Mouse (Mus musculus): ENCODE results near the gene P4ha2. TPM values are rescaled to one million over a fixed set of nuclear protein-coding genes. Genes with fewer than 3 reads are reported as not detected.
A peak's percentile ranks its signal among the peaks of the same experiment; 100 is the strongest.

Gene P4ha2
- polyA plus RNA-seq, 1 experiment from 2014 or later, result 4.9 TPM

GRCm38 (mm10) chr11:54116406-54116805 is 16.5 kb downstream of the P4ha2 start:
- no peaks in the 10 kb centered on the region for H3K36me3 ChIP-seq (ENCODE audit: control insufficient read depth, insufficient read depth, low read length)
- peaks cover 28% of the 10 kb centered on the region for H3K4me1 ChIP-seq (ENCODE audit: control insufficient read depth, insufficient read depth, low read length)
- no peaks in the 10 kb centered on the region for H3K9me3 ChIP-seq (replicated peaks; ENCODE audit: control insufficient read depth, low read length)
- DNase-seq (ENCODE audit: low spot score) (no peak), ATAC-seq (no peak)
- no peak overlapping the region for H3K27ac ChIP-seq (ENCODE audit: low read depth, low read length)
- no peak overlapping the region for H3K4me2 ChIP-seq (ENCODE audit: low read length)
- H3K9ac ChIP-seq (ENCODE audit: low read length), result no peak overlapping the region
- 83% methylated on average over 4 of the region's 4 CpGs for whole genome bisulfite sequencing
- no peaks in the 10 kb centered on the region for H3K27me3 ChIP-seq (replicated peaks; ENCODE audit: control insufficient read depth, insufficient read depth, low read length)
- no peak overlapping the region for H3K4me3 ChIP-seq (ENCODE audit: low read depth, low read length)

GRCm38 (mm10) chr11:54117096-54117495 is 17.2 kb downstream of the P4ha2 start:
- Histone ChIP-seq H3K4me2 (ENCODE audit: low read length) (no peak overlapping the region), H3K36me3 (ENCODE audit: control insufficient read depth, insufficient read depth, low read length) (no peaks in the 10 kb centered on the region), H3K27me3 (replicated peaks; ENCODE audit: control insufficient read depth, insufficient read depth, low read length) (no peaks in the 10 kb centered on the region), H3K27ac (ENCODE audit: low read depth, low read length) (no peak overlapping the region), H3K9me3 (replicated peaks; ENCODE audit: control insufficient read depth, low read length) (no peaks in the 10 kb centered on the region), H3K4me3 (ENCODE audit: low read depth, low read length) (no peak overlapping the region), H3K4me1 (ENCODE audit: control insufficient read depth, insufficient read depth, low read length) (peaks cover 23% of the 10 kb centered on the region), H3K9ac (ENCODE audit: low read length) (no peak overlapping the region)
- no peak for DNase-seq (ENCODE audit: low spot score)
- 75% methylated on average over 10 of the region's 10 CpGs for WGBS
- no peak for ATAC-seq

GRCm38 (mm10) chr11:54119126-54119525 is 19.2 kb downstream of the P4ha2 start:
- no peak overlapping the region for H3K4me2 ChIP-seq (ENCODE audit: low read length)
- DNase-seq (ENCODE audit: low spot score) (no peak), ATAC-seq (no peak)
- H3K27me3 ChIP-seq (replicated peaks; ENCODE audit: control insufficient read depth, insufficient read depth, low read length), result no peaks in the 10 kb centered on the region
- no peaks in the 10 kb centered on the region for H3K9me3 ChIP-seq (replicated peaks; ENCODE audit: control insufficient read depth, low read length)
- H3K4me3 ChIP-seq (ENCODE audit: low read depth, low read length), result no peak overlapping the region
- H3K4me1 ChIP-seq (ENCODE audit: control insufficient read depth, insufficient read depth, low read length), result peaks cover 4% of the 10 kb centered on the region
- H3K9ac ChIP-seq (ENCODE audit: low read length), result no peak overlapping the region
- no peaks in the 10 kb centered on the region for H3K36me3 ChIP-seq (ENCODE audit: control insufficient read depth, insufficient read depth, low read length)
- H3K27ac ChIP-seq (ENCODE audit: low read depth, low read length), result no peak overlapping the region
- WGBS, result 92% methylated on average over 12 of the region's 12 CpGs

GRCm38 (mm10) chr11:54119740-54120360 is 20.0 kb downstream of the P4ha2 start:
- no peak overlapping the region for H3K9ac ChIP-seq (ENCODE audit: low read length)
- no peak overlapping the region for H3K4me2 ChIP-seq (ENCODE audit: low read length)
- H3K9me3 ChIP-seq (replicated peaks; ENCODE audit: control insufficient read depth, low read length), result no peaks in the 10 kb centered on the region
- 91% methylated on average over 13 of the region's 13 CpGs for WGBS
- DNase-seq (ENCODE audit: low spot score) (no peak), ATAC-seq (no peak)
- no peak overlapping the region for H3K4me3 ChIP-seq (ENCODE audit: low read depth, low read length)
- no peaks in the 10 kb centered on the region for H3K36me3 ChIP-seq (ENCODE audit: control insufficient read depth, insufficient read depth, low read length)
- H3K4me1 ChIP-seq (ENCODE audit: control insufficient read depth, insufficient read depth, low read length), result no peaks in the 10 kb centered on the region; the same call in none of the 2 replicates
- H3K27ac ChIP-seq (ENCODE audit: low read depth, low read length), result no peak overlapping the region
- no peaks in the 10 kb centered on the region for H3K27me3 ChIP-seq (replicated peaks; ENCODE audit: control insufficient read depth, insufficient read depth, low read length)

GRCm38 (mm10) chr11:54122416-54123264 is 22.7 kb downstream of the P4ha2 start:
- peak; percentile 68; the same call in 1 of the 2 replicates for ATAC-seq
- no peaks in the 10 kb centered on the region for H3K36me3 ChIP-seq (ENCODE audit: control insufficient read depth, insufficient read depth, low read length)
- no peaks in the 10 kb centered on the region for H3K27me3 ChIP-seq (replicated peaks; ENCODE audit: control insufficient read depth, insufficient read depth, low read length)
- DNase-seq (ENCODE audit: low spot score), result peak; percentile 62
- no peak overlapping the region for H3K4me2 ChIP-seq (ENCODE audit: low read length)
- no peak overlapping the region for H3K4me3 ChIP-seq (ENCODE audit: low read depth, low read length)
- no peaks in the 10 kb centered on the region for H3K9me3 ChIP-seq (replicated peaks; ENCODE audit: control insufficient read depth, low read length)
- no peak overlapping the region for H3K9ac ChIP-seq (ENCODE audit: low read length)
- 0 out of 2 replicates have a peak overlapping the region, but pooled peaks have one; percentile 39 for H3K27ac ChIP-seq (ENCODE audit: low read depth, low read length)
- H3K4me1 ChIP-seq (ENCODE audit: control insufficient read depth, insufficient read depth, low read length), result peaks cover 7% of the 10 kb centered on the region; the same call in 1 of the 2 replicates
- WGBS, result 62% methylated on average over 14 of the region's 14 CpGs

GRCm38 (mm10) chr11:54125982-54126648 is 26.2 kb downstream of the P4ha2 start:
- H3K27me3 ChIP-seq (replicated peaks; ENCODE audit: control insufficient read depth, insufficient read depth, low read length), result no peaks in the 10 kb centered on the region
- peaks cover 7% of the 10 kb centered on the region; the same call in 1 of the 2 replicates for H3K4me1 ChIP-seq (ENCODE audit: control insufficient read depth, insufficient read depth, low read length)
- no peak overlapping the region for H3K9ac ChIP-seq (ENCODE audit: low read length)
- no peak overlapping the region for H3K27ac ChIP-seq (ENCODE audit: low read depth, low read length)
- H3K4me2 ChIP-seq (ENCODE audit: low read length), result no peak overlapping the region
- WGBS, result 85% methylated on average over 18 of the region's 18 CpGs
- ATAC-seq, result no peak
- no peaks in the 10 kb centered on the region for H3K9me3 ChIP-seq (replicated peaks; ENCODE audit: control insufficient read depth, low read length)
- H3K36me3 ChIP-seq (ENCODE audit: control insufficient read depth, insufficient read depth, low read length), result no peaks in the 10 kb centered on the region
- H3K4me3 ChIP-seq (ENCODE audit: low read depth, low read length), result no peak overlapping the region
- DNase-seq (ENCODE audit: low spot score), result no peak

- Histone ChIP-seq H3K9me3 (replicated peaks; ENCODE audit: control insufficient read depth, low read length) (no peaks in the 10 kb centered on the region), H3K9ac (ENCODE audit: low read length) (peak overlapping the region; percentile 25; the same call in 1 of the 2 replicates), H3K27me3 (replicated peaks; ENCODE audit: control insufficient read depth, insufficient read depth, low read length) (no peaks in the 10 kb centered on the region), H3K4me2 (ENCODE audit: low read length) (no peak overlapping the region), H3K4me1 (ENCODE audit: control insufficient read depth, insufficient read depth, low read length) (peaks cover 7% of the 10 kb centered on the region; the same call in 1 of the 2 replicates), H3K36me3 (ENCODE audit: control insufficient read depth, insufficient read depth, low read length) (no peaks in the 10 kb centered on the region), H3K27ac (ENCODE audit: low read depth, low read length) (no peak overlapping the region), H3K4me3 (ENCODE audit: low read depth, low read length) (no peak overlapping the region)
- DNase-seq (ENCODE audit: low spot score) (peak; percentile 51), ATAC-seq (peak; percentile 45; the same call in 1 of the 2 replicates)
- WGBS, result 48% methylated on average over 15 of the region's 15 CpGs
These were observed 26.9 kb downstream of the P4ha2 start for GRCm38 (mm10) chr11:54126654-54127374.

GRCm38 (mm10) chr11:54127397-54127796 is 27.5 kb downstream of the P4ha2 start:
- Histone ChIP-seq H3K9me3 (replicated peaks; ENCODE audit: control insufficient read depth, low read length) (no peaks in the 10 kb centered on the region), H3K4me3 (ENCODE audit: low read depth, low read length) (no peak overlapping the region), H3K9ac (ENCODE audit: low read length) (no peak overlapping the region), H3K4me2 (ENCODE audit: low read length) (no peak overlapping the region), H3K27me3 (replicated peaks; ENCODE audit: control insufficient read depth, insufficient read depth, low read length) (no peaks in the 10 kb centered on the region), H3K36me3 (ENCODE audit: control insufficient read depth, insufficient read depth, low read length) (no peaks in the 10 kb centered on the region), H3K27ac (ENCODE audit: low read depth, low read length) (no peak overlapping the region), H3K4me1 (ENCODE audit: control insufficient read depth, insufficient read depth, low read length) (peaks cover 7% of the 10 kb centered on the region; the same call in 1 of the 2 replicates)
- ATAC-seq (no peak), DNase-seq (ENCODE audit: low spot score) (no peak)
- WGBS, result 82% methylated on average over 2 of the region's 2 CpGs

Data from forebrain, embryonic 14.5 days (tissue).